Mouse (Mus musculus) embryonic facial prominence, embryonic 14.5 days (tissue): ENCODE measurements around the gene Dok5. TPM values are rescaled to one million over a fixed set of nuclear protein-coding genes. Genes with fewer than 3 reads are reported as not detected.

Experiments
- ATAC-seq: fragments of 200-750 bp; cut with Nextera tagmentation; 2 replicates; pipeline ENCODE4 v1.8.0; 2017; ENCODE audit warnings: low read depth, moderate number of reproducible peaks, moderate TSS enrichment
- DNase-seq: peaks from one replicate; pipeline ENCODE4 v3.0.0-alpha.2; 2015; ENCODE audit warnings: low spot score
- H3K27ac ChIP-seq: fragments of 300-500 bp; sonication (generic); replicated peaks from 2 replicates; pipeline ENCODE4 v1.5.1; 2014; ENCODE audit warnings: low read depth, mild to moderate bottlenecking, low read length, moderate library complexity
- H3K27me3 ChIP-seq: fragments of 300-500 bp; sonication (generic); replicated peaks from 2 replicates; pipeline ENCODE4 v1.6.1; 2014; ENCODE audit warnings: low read length; ENCODE audit not compliant: control insufficient read depth, insufficient read depth
- H3K36me3 ChIP-seq: fragments of 300-500 bp; sonication (generic); 2 replicates; pipeline ENCODE4 v1.6.1; 2014; ENCODE audit warnings: low read length, mixed read lengths; ENCODE audit not compliant: control insufficient read depth, insufficient read depth
- H3K4me1 ChIP-seq: fragments of 300-500 bp; sonication (generic); 2 replicates; pipeline ENCODE4 v1.6.1; 2014; ENCODE audit warnings: antibody characterized with exemption, low read length; ENCODE audit not compliant: control insufficient read depth, insufficient read depth
- H3K4me2 ChIP-seq: fragments of 300-500 bp; sonication (generic); 2 replicates; pipeline ENCODE4 v1.6.1; 2014; ENCODE audit warnings: low read depth, mild to moderate bottlenecking, low read length, moderate library complexity, mixed read lengths
- H3K4me3 ChIP-seq: fragments of 300-500 bp; sonication (generic); 2 replicates; pipeline ENCODE4 v1.5.1; 2014; ENCODE audit warnings: low read depth, mild to moderate bottlenecking, low read length
- H3K9ac ChIP-seq: fragments of 300-500 bp; sonication (generic); 2 replicates; pipeline ENCODE4 v1.6.1; 2014; ENCODE audit warnings: low read depth, mild to moderate bottlenecking, low read length, moderate library complexity, mixed read lengths
- H3K9me3 ChIP-seq: fragments of 300-500 bp; sonication (generic); 2 replicates; pipeline ENCODE4 v1.6.1; 2016; ENCODE audit warnings: low read length; ENCODE audit not compliant: control insufficient read depth
- WGBS: fragments of 180-500 bp; shearing (Covaris S2); extraction: QIAGEN DNeasy Blood & Tissue Kit; methylation state at CpG from one replicate; pipeline ENCODE4 v1.1.7; 2014; 5-methylcytosine and 5-hydroxymethylcytosine counted together
- polyA plus RNA-seq: library from polyadenylated mRNA; unstranded; fragments of >200 nt; fragmentation: Nextera tagmentation; extraction: Ambion mirVana; gene quantifications from 2 replicates; pipeline ENCODE4 v1.2.1, GENCODE M21; 2014

Gene Dok5
- polyA plus RNA-seq, 1 experiment from 2014 or later: 16.8 TPM

DNA sequence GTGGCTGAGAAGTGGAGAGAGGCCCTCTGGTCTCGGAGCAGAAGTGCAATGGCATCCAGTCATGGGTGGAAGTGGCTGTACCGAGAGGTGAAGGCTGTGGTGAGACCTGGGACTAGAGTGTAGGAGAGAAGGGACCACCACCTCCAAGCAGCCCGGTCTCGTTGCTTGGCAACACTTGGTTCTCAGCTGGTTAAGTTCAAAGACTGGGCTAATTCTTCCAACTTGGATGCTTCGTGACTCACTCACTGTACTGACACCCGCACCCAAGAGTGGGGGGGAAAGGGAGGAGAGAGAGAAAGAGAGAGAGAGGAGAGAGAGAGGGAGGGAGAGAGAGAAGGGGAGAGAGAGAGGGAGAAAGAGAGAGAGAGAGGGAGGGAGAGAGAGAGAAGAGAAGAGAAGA, 133.2 kb downstream of the Dok5 start:
- Histone ChIP-seq H3K9me3 (no peaks in the 10 kb centered on the region), H3K36me3 (no peaks in the 10 kb centered on the region), H3K4me3 (no peak overlapping the region), H3K27ac (no peak overlapping the region), H3K4me2 (no peak overlapping the region), H3K9ac (no peak overlapping the region), H3K27me3 (no peaks in the 10 kb centered on the region), H3K4me1 (no peaks in the 10 kb centered on the region)
- no peak for DNase-seq
- ATAC-seq: no peak
- WGBS: 86% methylated on average over 6 of the region's 6 CpGs

GRCm38 (mm10) chr2:170870566-170870965, 139.0 kb downstream of the Dok5 start:
- no peaks in the 10 kb centered on the region for H3K27me3 ChIP-seq
- no peak overlapping the region for H3K27ac ChIP-seq
- H3K9me3 ChIP-seq: no peaks in the 10 kb centered on the region
- DNase-seq (no peak), ATAC-seq (no peak)
- H3K4me1 ChIP-seq: no peaks in the 10 kb centered on the region
- no peak overlapping the region for H3K9ac ChIP-seq
- no peaks in the 10 kb centered on the region for H3K36me3 ChIP-seq
- H3K4me3 ChIP-seq: no peak overlapping the region
- WGBS: 86% methylated on average over 14 of the region's 15 CpGs
- H3K4me2 ChIP-seq: no peak overlapping the region

- no peaks in the 10 kb centered on the region for H3K4me1 ChIP-seq
- WGBS: 92% methylated on average over 3 of the region's 3 CpGs
- H3K27me3 ChIP-seq: no peaks in the 10 kb centered on the region
- no peaks in the 10 kb centered on the region for H3K36me3 ChIP-seq
- DNase-seq (no peak), ATAC-seq (no peak)
- no peak overlapping the region for H3K4me3 ChIP-seq
- H3K9me3 ChIP-seq: no peaks in the 10 kb centered on the region
- H3K9ac ChIP-seq: no peak overlapping the region
- no peak overlapping the region for H3K4me2 ChIP-seq
- no peak overlapping the region for H3K27ac ChIP-seq
These were observed 139.9 kb downstream of the Dok5 start for GRCm38 (mm10) chr2:170871469-170871868.

GRCm38 (mm10) chr2:170873382-170873781, 141.8 kb downstream of the Dok5 start:
- no peaks in the 10 kb centered on the region for H3K36me3 ChIP-seq
- ATAC-seq (no peak), DNase-seq (peak; percentile 58)
- no peak overlapping the region for H3K9ac ChIP-seq
- no peak overlapping the region for H3K4me3 ChIP-seq
- peaks cover under 1% of the 10 kb centered on the region; the same call in 1 of the 2 replicates for H3K27me3 ChIP-seq
- no peaks in the 10 kb centered on the region for H3K9me3 ChIP-seq
- no peak overlapping the region for H3K27ac ChIP-seq
- H3K4me1 ChIP-seq: no peaks in the 10 kb centered on the region
- H3K4me2 ChIP-seq: no peak overlapping the region
- 11% methylated on average over 8 of the region's 8 CpGs for WGBS

- no peaks in the 10 kb centered on the region for H3K4me1 ChIP-seq
- no peak overlapping the region for H3K9ac ChIP-seq
- ATAC-seq: peak; percentile 78
- no peak overlapping the region for H3K27ac ChIP-seq
- H3K36me3 ChIP-seq: no peaks in the 10 kb centered on the region
- H3K9me3 ChIP-seq: no peaks in the 10 kb centered on the region
- H3K4me3 ChIP-seq: no peak overlapping the region
- H3K27me3 ChIP-seq: peaks cover 9% of the 10 kb centered on the region; the same call in 1 of the 2 replicates
- peak; percentile 94 for DNase-seq
- no peak overlapping the region for H3K4me2 ChIP-seq
- whole genome bisulfite sequencing: 1% methylated on average over 4 of the region's 4 CpGs
These were observed 145.9 kb downstream of the Dok5 start for GRCm38 (mm10) chr2:170877515-170877914.

- no peak for DNase-seq
- H3K36me3 ChIP-seq: no peaks in the 10 kb centered on the region
- no peak overlapping the region for H3K4me2 ChIP-seq
- H3K4me1 ChIP-seq: no peaks in the 10 kb centered on the region
- no peak for ATAC-seq
- H3K27ac ChIP-seq: no peak overlapping the region
- peaks cover 9% of the 10 kb centered on the region; the same call in 1 of the 2 replicates for H3K27me3 ChIP-seq
- H3K4me3 ChIP-seq: no peak overlapping the region
- WGBS: 63% methylated on average over 5 of the region's 5 CpGs
- H3K9ac ChIP-seq: no peak overlapping the region
- H3K9me3 ChIP-seq: no peaks in the 10 kb centered on the region
These were observed 146.3 kb downstream of the Dok5 start for GRCm38 (mm10) chr2:170877936-170878335.

DNA sequence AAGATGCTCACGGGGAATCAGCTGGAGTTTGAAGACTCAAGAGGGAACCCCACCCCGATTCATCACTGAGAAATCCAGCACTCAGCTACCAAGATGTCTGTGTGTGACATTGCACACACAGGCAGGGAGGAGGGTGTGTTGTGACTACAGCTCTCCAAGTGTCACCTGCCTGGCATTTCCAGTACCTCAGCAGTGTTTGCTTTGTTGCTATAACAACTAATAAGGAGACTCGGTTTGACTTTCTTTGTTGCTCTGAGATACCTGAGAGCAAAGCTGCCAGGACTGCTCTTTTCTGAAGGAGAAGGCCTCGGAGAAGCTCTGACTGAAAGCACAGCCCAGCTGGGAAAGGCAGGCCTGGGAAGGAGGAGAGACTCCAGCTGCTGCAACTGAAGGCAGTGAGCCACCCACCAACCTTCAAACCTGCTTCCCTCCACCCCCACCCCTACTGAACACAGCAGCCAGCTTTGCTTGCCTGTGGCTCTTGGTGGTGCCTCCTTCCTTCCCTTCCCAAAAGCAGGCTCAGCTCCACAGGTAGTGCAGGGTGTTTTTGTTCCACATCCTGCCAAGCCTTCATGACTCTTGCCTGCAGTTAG, 152.7 kb downstream of the Dok5 start:
- no peaks in the 10 kb centered on the region for H3K36me3 ChIP-seq
- no peak for DNase-seq
- ATAC-seq: no peak
- no peak overlapping the region for H3K4me3 ChIP-seq
- H3K4me2 ChIP-seq: no peak overlapping the region
- H3K27me3 ChIP-seq: no peaks in the 10 kb centered on the region
- no peak overlapping the region for H3K27ac ChIP-seq
- no peaks in the 10 kb centered on the region for H3K4me1 ChIP-seq
- no peak overlapping the region for H3K9ac ChIP-seq
- H3K9me3 ChIP-seq: no peaks in the 10 kb centered on the region
- 58% methylated on average over 4 of the region's 4 CpGs for WGBS

DNA sequence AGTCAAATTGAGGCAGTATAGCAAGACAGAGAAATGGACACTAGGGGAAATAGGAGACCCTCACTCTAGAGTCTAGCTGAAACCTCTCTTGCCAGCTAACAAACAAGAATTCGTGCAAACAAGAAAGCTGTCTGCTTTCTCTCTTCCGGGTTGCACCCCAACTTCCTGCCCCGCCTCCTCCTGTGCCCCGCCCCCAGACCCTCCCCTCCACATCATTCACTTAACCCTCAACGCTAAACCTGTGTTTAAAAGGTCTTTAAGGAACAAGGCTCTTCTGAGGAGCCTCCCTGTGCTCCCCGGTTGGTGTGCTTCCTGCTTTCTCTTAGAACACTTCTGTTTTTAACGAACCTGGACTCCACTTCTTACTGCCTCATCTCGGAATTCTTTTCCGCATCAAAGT, 156.4 kb downstream of the Dok5 start:
- 65% methylated on average over 7 of the region's 9 CpGs for WGBS

DNA sequence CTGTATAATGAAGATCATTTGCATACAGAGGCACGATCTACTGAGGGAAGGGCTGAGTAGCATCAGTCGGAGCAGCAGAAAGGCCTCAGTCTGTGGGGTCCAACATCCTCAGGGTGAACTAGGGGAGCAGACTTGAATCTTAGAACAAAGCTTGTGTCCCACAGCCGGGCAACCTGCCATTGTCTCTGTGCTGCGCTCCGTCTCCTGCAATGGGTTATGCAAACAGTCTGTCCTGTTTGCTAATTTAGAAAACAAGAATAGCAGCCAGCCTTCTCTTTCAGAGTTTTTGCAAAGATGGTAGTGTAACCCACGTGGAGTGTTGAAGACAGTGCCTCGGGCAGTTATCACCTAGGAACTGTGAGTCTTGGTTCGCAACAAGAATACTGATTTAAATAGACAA, 163.5 kb downstream of the Dok5 start:
- Histone ChIP-seq H3K27ac (no peak overlapping the region), H3K4me2 (no peak overlapping the region), H3K9ac (no peak overlapping the region), H3K4me3 (no peak overlapping the region), H3K9me3 (no peaks in the 10 kb centered on the region; the same call in 1 of the 2 replicates), H3K27me3 (no peaks in the 10 kb centered on the region), H3K4me1 (no peaks in the 10 kb centered on the region), H3K36me3 (no peaks in the 10 kb centered on the region)
- DNase-seq (no peak), ATAC-seq (no peak)
- 81% methylated on average over 8 of the region's 8 CpGs for WGBS

More for the DNA sequence above, 156.4 kb downstream of the Dok5 start:
- no peaks in the 10 kb centered on the region for H3K4me1 ChIP-seq
- DNase-seq (no peak), ATAC-seq (no peak)
- no peaks in the 10 kb centered on the region for H3K9me3 ChIP-seq
- H3K27me3 ChIP-seq: no peaks in the 10 kb centered on the region
- no peak overlapping the region for H3K4me2 ChIP-seq
- no peaks in the 10 kb centered on the region for H3K36me3 ChIP-seq
- no peak overlapping the region for H3K27ac ChIP-seq
- no peak overlapping the region for H3K9ac ChIP-seq
- no peak overlapping the region for H3K4me3 ChIP-seq
